Mouse (Mus musculus) ZHBTc4 (cell line): ENCODE results near the gene Atp6v1d.

Source experiments
- DNase-seq: peaks from one replicate; pipeline ENCODE4 v3.0.0-alpha.2; 2011; ENCODE audit warnings: low read depth, low spot score

The Atp6v1d gene

DNA sequence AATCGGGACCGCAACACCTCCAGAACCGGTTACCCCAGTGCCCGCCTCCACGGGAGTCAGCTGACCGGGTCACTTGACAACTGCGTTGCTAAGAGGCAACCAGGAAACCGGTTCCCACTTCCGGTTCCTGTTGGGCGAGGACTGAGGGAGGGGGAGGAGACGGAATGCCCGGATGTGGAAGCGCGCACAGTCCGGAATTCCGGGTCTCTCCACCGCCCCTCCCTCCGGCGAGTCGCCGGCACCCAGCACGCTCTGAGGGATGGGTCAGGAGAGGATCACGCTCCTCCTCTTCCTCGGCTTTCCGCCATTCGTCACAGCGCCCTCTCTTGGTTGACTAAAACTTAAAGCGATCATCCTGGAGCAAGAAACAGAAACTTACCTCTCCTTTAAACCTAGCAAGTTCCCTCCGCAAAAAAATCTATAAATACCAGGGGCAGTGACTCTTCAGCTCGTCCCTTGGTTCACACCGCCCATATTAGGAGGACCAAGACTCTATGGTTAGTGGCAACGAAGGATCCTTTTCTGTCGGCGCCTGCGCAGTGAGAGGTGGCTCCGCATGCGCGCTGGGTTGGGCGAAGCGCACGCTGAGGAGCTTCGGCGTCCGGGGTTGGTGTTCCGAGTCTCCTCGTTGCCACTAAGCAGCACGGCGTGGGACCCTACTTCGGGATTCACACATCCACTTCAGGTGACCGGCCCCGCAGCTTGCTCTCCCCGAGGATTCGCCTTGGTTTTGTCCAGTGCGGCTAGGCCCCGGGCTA is at the start of gene Atp6v1d, which contains the start of gene Eif2s1:
Gene Atp6v1d (minus strand): TSS at position 143 of the 758 bp plus-strand sequence.
Gene Eif2s1 (plus strand): TSS at position 324 of the 758 bp plus-strand sequence.
- peak; percentile 100 for DNase-seq

DNA sequence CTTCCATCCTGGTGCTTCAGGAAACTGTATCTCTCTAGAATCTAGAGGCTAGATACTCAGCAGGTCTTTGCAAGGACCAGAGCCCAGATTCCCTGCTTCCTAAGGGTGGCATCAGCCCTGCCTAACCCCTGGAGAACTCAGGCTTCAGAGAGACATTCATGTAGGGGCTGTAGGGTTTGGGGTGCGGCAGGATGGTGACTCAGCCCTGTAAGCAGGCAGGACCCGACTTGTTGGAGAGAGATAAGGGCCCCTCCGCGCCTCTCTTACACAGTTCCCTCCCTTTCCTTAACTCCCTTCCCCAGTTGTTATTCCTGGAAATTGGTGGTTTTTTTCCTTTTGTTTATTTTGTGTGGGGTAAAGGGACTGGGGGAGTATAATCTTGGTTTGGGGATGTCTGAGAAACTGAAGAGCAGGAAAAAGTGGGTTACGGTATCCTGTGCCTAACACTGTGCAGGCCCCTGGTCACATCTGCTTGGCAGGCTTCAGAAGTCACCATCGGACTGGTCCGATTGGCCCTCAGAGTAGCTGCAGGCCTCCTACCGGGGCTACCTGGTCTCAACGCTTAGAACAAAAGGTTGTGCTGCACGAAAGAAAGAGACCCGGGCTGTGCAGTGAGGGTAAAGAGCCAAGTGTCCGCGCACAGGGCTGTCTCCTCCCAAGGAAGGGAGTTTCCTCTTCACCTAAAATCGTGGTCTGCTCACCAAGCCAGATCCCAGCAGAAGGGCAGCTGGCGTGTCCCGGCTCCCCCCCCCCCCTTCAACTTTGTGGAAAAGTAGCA is 49.4 kb upstream of the Atp6v1d start:
- DNase-seq = peak; percentile 43

DNA sequence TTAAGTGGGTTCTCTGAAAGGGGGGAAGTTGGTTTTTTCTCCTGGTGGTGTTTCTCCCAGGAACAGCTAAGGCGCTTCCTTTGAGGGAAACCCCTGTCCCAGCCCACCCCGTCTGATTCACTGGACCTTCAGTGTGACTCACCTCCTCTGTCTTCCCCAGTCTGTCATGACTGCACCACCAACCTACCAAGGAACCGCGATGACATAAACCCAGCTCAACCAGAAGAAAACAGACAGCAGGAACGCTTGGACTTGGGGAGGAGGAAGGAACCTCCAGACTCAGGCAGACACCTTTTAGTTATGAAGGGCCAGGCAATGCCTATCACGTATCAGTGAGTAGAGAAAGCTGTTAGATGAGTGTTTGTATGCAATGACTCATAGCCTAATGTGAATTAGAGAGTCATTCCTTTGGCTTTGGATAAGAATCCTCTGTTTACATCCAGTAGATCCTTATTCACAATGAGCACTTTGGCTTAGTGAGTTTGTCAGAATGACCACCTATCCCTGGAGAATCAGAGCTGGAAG is 46.7 kb upstream of the Atp6v1d start:
- DNase-seq = no peak

DNA sequence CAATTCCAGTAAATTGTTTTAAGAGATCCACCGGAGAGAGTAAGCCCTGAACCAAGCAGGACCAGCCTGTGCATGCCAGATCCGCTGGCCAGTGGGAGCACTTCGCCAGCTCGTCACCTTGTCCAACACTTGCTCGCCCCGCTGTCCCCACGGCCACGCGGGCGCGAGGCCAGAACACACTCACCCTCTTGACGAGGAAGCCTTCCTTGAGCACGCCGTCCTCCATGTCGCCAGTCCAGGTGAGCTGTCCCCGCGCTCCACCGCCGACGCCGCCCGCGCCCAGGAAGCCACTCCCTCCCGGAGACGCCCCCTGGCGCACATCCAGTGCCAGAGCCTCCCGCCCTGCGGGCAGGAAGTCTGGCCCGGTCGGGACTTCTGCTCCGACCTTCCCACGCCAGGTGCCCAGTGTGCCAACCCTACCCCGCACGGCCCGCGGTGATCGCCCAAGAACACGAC is 45.3 kb upstream of the Atp6v1d start, which contains the start of gene Plek2:
Gene Plek2 (minus strand): TSS at position 258 of the 456 bp plus-strand sequence.
- peak; percentile 72 for DNase-seq

DNA sequence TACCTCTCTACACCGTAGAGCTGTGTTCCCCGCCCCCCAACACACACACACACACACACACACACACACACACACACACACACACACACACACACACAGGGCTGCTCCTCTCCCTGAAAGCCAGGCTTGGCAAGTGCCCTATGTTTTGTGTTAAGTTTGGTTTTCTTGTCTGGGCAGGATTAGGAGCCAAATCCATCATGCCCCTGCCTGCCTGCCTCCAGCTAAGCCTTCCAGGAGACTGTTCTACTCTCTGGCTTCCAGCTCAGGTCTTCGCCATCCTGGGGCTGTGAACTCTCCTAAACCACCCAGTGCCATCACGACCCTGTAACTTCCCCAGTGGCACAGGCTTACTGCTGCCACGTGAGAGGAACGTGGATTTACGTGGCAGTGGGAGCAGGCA is 43.1 kb upstream of the Atp6v1d start:
- DNase-seq = no peak

DNA sequence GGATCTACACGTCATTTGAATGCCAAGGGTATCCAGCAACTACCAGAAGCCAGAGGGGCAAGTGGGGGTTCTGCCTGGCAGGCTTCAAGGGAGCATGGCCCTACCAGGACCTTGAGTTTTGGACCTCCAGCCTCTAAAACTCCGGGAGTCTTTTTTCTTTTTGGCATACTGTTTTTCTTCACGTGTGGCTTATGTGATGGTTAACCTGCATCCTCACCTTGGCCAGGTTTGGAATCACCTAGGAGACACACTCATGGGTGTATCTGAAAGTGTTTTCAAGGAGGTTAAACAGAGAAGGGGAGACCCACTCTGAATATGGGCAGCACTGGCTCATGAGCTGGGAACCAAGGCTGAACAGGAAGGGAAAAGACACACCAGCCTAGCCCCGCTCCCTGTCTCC is 41.9 kb upstream of the Atp6v1d start:
- no peak for DNase-seq

DNA sequence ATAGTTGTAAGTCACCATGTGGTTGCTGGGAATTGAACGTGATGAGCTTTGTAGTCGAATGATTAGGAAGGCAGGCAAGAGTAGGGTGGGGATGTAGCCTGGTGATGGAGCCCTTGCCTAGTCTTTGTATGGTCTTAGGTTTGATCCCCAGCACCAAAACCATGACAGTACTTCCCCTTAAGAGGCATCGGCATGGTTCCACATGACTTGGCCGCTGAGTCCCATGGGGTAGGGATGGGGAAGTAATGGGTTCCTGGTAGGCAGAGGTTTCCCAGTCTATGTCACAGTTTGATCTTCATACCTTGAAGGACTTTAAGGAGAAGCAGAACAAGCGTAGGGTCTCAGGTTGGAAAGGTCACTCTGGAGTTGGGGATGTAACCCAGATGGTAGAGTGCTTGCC is 40.0 kb upstream of the Atp6v1d start:
- no peak for DNase-seq

DNA sequence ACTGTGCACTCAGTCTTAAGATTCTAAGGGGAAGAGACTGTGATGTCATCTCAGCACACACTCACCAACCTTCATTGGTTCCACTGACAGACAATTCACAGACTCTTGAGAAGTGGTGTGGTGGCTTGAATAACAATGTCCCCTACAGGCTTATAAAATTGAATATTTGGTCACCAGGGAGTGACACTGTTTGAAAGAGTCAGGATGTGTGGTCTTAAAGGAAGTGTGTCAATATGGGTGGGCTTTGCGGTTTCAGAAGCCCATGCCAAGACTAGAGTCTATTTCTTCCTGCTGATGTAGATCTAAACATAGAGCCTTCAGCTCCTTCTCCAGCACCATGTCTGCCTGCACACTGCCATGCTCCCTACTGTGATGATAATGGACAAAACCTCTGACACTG is 36.4 kb upstream of the Atp6v1d start:
- DNase-seq = no peak

DNA sequence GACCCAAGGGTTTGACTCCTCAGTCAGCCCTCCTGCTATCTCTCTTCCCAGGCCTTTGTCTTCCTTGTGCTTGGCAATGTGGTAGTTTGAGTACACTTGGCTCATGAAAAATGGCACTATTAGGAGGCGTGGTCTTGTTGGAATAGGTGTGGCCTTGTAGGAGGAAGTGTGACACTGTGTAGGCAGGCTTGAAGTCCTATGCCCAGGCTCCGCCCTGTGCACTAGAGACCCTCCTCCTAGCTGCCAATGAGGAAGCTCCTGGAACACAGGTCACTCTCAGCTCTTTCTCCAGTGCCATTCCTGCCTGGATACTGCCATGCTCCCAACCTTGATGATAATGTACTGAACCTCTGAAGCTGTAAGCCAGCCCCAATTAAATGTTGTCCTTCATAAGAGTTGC is 29.7 kb upstream of the Atp6v1d start:
- DNase-seq = peak; percentile 50

DNA sequence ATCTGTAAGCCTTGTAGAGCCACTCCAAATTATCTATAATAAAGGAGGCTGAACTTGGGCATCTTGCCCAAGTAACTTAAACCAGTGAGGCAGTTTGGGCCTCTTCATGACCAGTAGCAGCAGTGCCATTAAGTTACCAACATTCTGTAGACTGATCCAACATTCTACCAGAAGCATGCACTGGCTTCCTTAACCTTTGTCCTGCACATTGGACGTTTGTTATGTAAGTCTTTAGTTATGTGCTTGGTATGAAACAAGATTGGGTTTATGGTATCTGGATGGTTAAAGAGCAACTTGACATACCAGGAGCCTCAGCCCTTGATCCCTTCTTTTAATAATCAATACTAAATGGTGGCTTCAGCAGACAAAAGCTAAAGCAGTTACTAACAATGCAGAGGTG is 28.6 kb upstream of the Atp6v1d start:
- no peak for DNase-seq

DNA sequence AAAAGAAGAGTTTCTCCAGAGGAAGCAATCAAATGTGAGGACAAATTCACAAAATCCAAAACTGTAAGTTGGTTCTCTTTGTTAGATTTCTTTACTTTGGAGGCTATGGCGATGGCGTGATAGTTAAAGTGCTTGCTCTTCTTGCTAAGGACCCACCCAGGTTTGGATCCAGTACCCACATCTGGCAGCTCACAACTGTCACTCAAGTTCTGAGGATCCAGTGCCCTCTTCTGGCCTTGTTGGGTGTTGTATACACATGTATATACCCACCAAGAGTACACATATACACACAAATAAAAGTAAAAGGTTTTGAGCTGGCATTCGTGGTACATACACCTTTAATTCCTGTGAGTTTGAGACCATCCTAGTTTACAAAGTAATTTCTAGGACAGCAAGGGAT is 13.1 kb upstream of the Atp6v1d start:
- DNase-seq = peak; percentile 65

DNA sequence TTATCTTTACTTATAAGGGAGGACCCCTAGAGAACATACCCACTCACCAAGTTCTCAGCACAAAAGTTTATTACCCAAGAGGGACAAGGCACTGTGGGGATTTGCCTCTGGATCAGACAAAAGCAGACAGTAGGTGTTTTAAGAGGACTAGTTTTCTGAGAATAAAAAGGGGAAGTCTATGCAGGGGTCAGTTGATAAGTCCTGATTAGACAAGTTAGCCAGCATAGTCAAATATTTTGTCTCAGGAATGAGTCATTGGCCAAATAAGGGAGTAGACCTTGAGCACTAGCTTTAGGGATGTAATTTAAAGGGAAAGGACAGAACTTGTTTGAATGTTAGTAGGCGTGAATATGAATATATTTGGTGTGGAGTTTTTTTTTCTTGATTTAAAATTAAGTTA is 6.7 kb upstream of the Atp6v1d start:
- no peak for DNase-seq

DNA sequence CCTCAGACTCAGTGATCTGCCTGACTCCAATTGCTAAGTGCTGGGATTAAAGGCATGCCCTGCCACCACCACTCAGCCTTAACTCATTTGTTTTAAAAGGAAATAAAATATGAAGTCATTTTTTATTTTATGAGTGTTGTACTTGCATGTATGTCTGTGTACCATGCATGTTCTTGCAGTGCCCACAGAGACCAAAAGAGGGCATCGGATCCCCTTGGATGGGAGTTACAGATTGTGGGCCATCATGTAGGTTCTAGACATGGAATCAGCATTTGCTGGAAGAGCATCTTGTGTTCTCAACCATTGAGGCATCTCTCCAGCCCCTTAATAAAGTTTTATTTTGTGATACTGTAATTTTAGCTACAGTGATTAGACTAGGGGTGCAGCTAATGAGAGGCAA is 4.0 kb upstream of the Atp6v1d start:
- peak; percentile 70 for DNase-seq

DNA sequence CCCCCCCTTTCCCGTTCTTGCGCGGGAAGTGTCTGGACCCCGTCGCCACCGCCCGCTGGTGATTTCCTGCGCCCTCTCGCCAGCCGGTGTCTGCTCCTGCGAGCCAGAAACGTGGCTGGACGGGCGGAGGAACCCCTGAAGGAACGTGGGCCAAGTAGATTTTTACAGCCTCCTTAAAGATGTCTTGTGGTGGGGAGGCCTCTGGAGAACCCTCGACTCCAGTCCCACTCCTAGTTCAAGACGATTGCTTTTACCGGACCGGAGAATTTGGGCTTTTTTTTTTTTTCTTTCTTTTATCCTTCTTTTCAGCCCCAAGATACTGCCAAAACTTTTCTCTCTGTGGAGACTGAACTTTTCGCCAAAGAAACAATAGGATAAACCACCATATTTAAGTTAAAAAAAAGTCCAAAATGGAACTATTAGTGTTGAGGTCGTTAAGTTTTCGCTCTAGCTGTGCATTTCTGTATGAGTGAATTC is 854 bp upstream of the Atp6v1d start:
- DNase-seq = no peak

DNA sequence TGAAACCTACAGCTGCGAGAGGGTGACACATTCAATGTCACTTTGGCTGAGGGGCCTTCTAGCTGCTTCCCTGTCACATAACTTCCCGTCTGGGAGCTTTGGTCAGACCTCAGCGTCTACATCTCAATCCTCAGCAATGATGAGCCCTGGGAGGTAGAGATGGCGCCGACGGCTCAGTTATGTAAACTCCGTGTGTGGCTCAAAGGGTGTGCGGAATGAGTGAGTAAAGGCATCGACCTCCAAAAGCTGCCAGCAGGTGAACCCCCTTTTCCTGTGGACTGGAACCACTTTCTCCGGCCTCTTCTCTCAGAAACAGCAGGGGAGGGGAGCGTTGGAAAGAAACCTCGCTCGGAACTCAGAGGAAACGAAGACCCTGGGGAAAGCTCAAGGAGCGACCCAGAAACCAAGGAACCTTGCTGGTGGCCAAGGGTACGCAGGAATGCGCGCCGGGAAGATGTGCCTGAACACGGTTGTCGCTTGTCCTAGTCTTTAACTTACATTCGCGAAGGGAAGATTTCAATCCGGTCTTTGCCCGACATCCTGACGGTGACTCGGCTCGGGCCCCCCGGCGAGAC is 430 bp downstream of the Atp6v1d start:
- DNase-seq = no peak

DNA sequence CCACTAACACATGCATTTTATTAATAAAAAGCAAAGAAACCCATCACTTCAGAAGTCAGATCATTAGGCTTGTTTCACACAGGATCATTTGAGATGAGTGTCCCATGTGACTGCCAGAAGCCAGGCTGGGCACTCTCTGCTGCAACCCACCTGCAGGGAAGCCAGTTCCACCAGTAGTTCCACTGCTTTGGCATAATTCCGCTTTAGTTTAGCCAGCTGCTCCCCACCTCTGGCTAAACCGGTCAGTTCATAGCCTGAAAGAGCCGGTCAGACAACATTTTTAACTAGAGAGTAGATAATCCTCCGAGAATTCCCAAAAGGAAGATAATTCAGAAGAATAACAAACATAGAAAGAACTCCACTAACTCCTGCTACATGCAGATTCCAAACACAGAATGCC is 13.2 kb downstream of the Atp6v1d start:
- no peak for DNase-seq

DNA sequence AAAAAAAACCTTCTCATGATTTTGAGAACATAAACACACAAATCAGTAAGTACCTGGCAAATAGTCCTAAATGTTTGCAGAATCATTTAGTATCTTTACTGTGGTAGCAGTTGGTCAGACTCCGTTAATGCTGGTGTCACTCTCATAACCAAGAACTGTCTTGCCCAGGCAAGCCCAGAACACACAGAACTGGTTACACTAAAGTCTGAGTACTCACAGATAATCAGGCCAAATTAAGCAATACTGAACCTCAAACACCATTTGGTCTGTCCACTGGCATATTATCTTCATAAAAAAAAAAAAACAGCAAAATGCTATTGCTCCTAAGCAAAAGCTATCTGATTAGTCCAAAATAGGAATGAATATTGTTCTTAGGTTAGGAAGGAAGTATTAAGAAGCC is 19.0 kb downstream of the Atp6v1d start:
- no peak for DNase-seq

DNA sequence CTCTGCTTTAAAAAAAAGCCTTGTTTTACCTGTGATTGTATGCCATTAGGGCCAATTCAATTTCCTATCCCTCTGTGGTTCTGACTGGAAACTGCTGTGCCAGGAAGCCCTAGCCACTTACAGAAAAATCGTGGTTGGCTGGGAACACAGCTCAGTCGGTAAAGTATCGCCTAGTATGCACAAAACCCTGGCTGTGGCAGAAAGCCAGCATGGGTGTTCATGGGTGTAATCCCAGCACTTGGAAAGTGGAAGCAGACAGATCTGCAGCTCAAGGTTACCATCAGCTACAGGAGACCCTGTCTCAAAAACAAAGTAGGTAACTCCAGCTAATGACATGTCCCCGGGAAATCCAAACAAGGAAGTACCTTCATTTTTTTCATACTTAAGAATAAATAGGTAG is 21.5 kb downstream of the Atp6v1d start:
- DNase-seq = no peak

DNA sequence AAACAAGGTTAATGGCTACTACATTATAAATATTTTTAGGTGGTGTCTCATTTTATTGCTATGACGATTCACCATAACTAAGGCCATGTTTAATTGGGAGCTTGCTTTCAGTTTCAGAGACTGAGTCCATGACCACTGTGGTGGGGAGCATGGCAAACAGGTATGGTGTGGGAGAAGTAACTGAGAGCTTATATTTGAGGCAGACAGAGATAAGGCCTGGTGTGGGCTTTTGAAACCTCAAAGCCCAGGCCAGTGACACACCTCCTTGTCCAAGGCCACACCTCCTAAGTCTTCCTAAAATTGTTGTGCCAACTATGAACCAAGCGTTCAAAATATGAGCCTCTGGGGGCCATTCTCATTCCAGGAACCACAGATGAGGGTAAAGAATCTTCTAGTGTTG is 26.9 kb downstream of the Atp6v1d start:
- no peak for DNase-seq

DNA sequence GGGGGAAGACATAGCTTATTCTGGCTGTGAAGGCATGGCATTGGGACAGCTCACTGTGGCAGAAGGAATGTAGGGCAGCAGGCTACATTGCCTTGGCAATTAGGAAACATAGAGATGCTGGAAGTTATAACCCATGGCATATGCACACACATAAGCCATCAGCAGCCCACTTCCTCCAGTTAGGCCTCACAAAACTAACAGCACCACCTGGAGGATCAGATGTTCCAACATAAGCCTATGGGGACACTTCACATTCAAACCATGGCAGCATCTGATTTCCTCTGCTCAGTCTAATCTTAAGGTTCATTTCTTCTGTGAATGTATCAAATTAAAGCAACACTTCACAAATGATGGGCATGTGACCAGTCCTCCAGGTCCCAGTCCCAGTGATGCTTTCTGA is 47.0 kb downstream of the Atp6v1d start:
- no peak for DNase-seq

DNA sequence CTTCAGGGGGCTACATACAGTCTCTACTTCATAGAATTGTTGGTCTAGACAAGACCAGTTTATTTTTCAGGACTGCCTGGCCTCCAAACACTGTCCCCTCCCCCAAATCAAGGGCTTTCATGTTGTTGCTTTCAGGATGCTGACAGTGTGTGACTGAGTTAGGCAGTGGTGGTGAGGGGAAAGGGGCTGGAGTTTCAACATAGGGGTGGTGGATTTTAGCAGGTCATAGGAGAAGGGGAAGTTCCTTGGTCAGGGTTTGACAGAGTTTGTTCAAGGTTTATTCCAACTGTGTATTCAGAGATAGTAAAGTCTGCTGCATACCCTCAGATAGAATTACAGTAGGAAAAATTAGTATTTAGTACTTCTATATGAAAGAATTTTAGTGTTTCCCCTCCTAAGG is 59.6 kb downstream of the Atp6v1d start:
- DNase-seq = no peak

DNA sequence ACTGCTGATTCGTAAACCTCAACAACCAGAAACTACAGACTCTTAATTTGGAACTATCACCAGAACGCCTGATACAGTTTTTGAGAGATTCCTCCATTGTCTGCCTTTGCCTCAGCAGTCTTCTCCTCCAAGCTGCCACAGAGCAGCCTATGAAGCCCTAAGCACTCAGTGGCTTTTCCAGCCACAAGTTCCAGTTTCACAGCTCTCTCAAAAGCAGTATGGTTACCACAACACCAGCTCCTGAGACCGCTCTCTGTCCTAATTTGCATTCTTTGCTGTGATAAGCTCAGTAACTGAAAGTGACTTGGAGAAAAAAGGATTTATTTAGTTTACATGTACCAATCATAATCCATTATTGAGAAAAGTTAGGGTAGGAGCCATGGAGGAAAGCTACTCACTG is 61.4 kb downstream of the Atp6v1d start:
- no peak for DNase-seq
